Mouse (Mus musculus) ES-Bruce4 (cell line): ENCODE measurements around the gene Phldb3. TPM values are rescaled to one million over a fixed set of nuclear protein-coding genes. Genes with fewer than 3 reads are reported as not detected.

ENCODE experiments used
- H3K27ac ChIP-seq: 2 replicates; pipeline ENCODE4 v1.5.1; 2012; ENCODE audit warnings: low read length, inconsistent platforms; ENCODE audit not compliant: insufficient read depth
- H3K27me3 ChIP-seq: 2 replicates; pipeline ENCODE4 v1.6.1; 2012; ENCODE audit warnings: mild to moderate bottlenecking, low read length, inconsistent platforms; ENCODE audit not compliant: control insufficient read depth, poor library complexity, insufficient read depth, severe bottlenecking
- H3K36me3 ChIP-seq: 2 replicates; pipeline ENCODE4 v1.6.1; 2012; ENCODE audit warnings: inconsistent platforms, mild to moderate bottlenecking, low read length, moderate library complexity; ENCODE audit not compliant: control insufficient read depth, poor library complexity, insufficient read depth, severe bottlenecking
- H3K4me1 ChIP-seq: one replicate; pipeline ENCODE4 v1.8.1; 2011; ENCODE audit warnings: low read length; ENCODE audit not compliant: control insufficient read depth, insufficient read depth
- H3K4me3 ChIP-seq: 2 replicates; pipeline ENCODE4 v1.5.1; 2011; ENCODE audit warnings: low read depth, mild to moderate bottlenecking, low read length
- H3K9ac ChIP-seq: 2 replicates; pipeline ENCODE4 v1.6.1; 2012; ENCODE audit warnings: low read depth, mild to moderate bottlenecking, inconsistent platforms; ENCODE audit not compliant: poor library complexity, severe bottlenecking
- H3K9me3 ChIP-seq: replicated peaks from 2 replicates; pipeline ENCODE4 v1.6.1; 2012; ENCODE audit warnings: mild to moderate bottlenecking, low read length, inconsistent platforms; ENCODE audit not compliant: control insufficient read depth, poor library complexity, insufficient read depth, severe bottlenecking
- CTCF ChIP-seq: IDR thresholded peaks from one replicate; pipeline ENCODE4 v1.8.1; 2011; ENCODE audit warnings: low read depth, low read length
- EP300 ChIP-seq: IDR thresholded peaks from 2 replicates; pipeline ENCODE4 v1.6.1; 2011; ENCODE audit warnings: low read depth, low read length; ENCODE audit not compliant: insufficient read depth
- POLR2A ChIP-seq: IDR thresholded peaks from one replicate; pipeline ENCODE4 v1.8.1; 2011; ENCODE audit warnings: low read length; ENCODE audit not compliant: insufficient read depth
- polyA plus RNA-seq: library from polyadenylated mRNA; stranded (reverse); fragments of >200 nt; gene quantifications from 2 replicates; pipeline ENCODE4 v1.2.4, GENCODE M21; 2011; ENCODE audit warnings: low read depth; ENCODE audit not compliant: missing spikeins, insufficient read depth, insufficient read length

The Phldb3 gene
- polyA plus RNA-seq, 1 experiment = 7.1 TPM

GRCm38 (mm10) chr7:24584876-24585275 is 25.7 kb upstream of the Phldb3 start:
- no peak overlapping the region for H3K4me3 ChIP-seq
- H3K36me3 ChIP-seq = no peaks in the 10 kb centered on the region
- no peak overlapping the region for H3K27ac ChIP-seq
- TF ChIP-seq EP300 (no peak), CTCF (no peak), POLR2A (no peak)
- H3K4me1 ChIP-seq = peaks cover 1% of the 10 kb centered on the region
- no peaks in the 10 kb centered on the region for H3K27me3 ChIP-seq
- peaks cover 5% of the 10 kb centered on the region; the same call in 1 of the 2 replicates for H3K9me3 ChIP-seq
- no peak overlapping the region for H3K9ac ChIP-seq

- H3K36me3 ChIP-seq = no peaks in the 10 kb centered on the region
- no peaks in the 10 kb centered on the region for H3K27me3 ChIP-seq
- TF ChIP-seq POLR2A = no peak
- no peak for TF ChIP-seq CTCF
- TF ChIP-seq EP300 = no peak
- peaks cover 5% of the 10 kb centered on the region; the same call in 1 of the 2 replicates for H3K9me3 ChIP-seq
- peak overlapping the region; percentile 29 for H3K9ac ChIP-seq
- peaks cover 1% of the 10 kb centered on the region for H3K4me1 ChIP-seq
- peak overlapping the region; percentile 75 for H3K4me3 ChIP-seq
- H3K27ac ChIP-seq = no peak overlapping the region
Measured at GRCm38 (mm10) chr7:24585995-24586394, 24.6 kb upstream of the Phldb3 start.

- no peaks in the 10 kb centered on the region for H3K36me3 ChIP-seq
- peak overlapping the region; percentile 47; the same call in 1 of the 2 replicates for H3K4me3 ChIP-seq
- peaks cover 1% of the 10 kb centered on the region for H3K4me1 ChIP-seq
- no peaks in the 10 kb centered on the region for H3K27me3 ChIP-seq
- TF ChIP-seq CTCF = no peak
- H3K9ac ChIP-seq = no peak overlapping the region
- H3K27ac ChIP-seq = no peak overlapping the region
- peaks cover 5% of the 10 kb centered on the region; the same call in 1 of the 2 replicates for H3K9me3 ChIP-seq
Measured at GRCm38 (mm10) chr7:24586828-24587227, 23.7 kb upstream of the Phldb3 start.

GRCm38 (mm10) chr7:24587330-24588105 is 23.0 kb upstream of the Phldb3 start, which contains the start of the genes Ethe1 and Zfp575:
Gene Ethe1, plus strand, starts transcription at chr7:24587543.
Gene Zfp575, minus strand, starts transcription at chr7:24587641.
- Histone ChIP-seq H3K4me3 (peak within 1 kb of the TSS; percentile 47), H3K27ac (no peak within 1 kb of the TSS), H3K4me1 (peaks cover 1% of the 10 kb centered on the region), H3K36me3 (no peaks in the 10 kb centered on the region), H3K27me3 (no peaks in the 10 kb centered on the region), H3K9me3 (peaks cover 5% of the 10 kb centered on the region; the same call in 1 of the 2 replicates), H3K9ac (no peak within 1 kb of the TSS)
- TF ChIP-seq EP300 = no peak; the same call in 1 of the 2 replicates
- TF ChIP-seq CTCF = no peak
- TF ChIP-seq POLR2A = peak; percentile 69

GRCm38 (mm10) chr7:24588336-24588735 is 22.2 kb upstream of the Phldb3 start:
- TF ChIP-seq CTCF (no peak), EP300 (no peak), POLR2A (no peak)
- Histone ChIP-seq H3K27me3 (no peaks in the 10 kb centered on the region), H3K4me3 (no peak overlapping the region), H3K9ac (no peak overlapping the region), H3K9me3 (peaks cover 5% of the 10 kb centered on the region; the same call in 1 of the 2 replicates), H3K27ac (no peak overlapping the region), H3K4me1 (peaks cover 1% of the 10 kb centered on the region), H3K36me3 (no peaks in the 10 kb centered on the region)

- no peaks in the 10 kb centered on the region for H3K9me3 ChIP-seq
- no peaks in the 10 kb centered on the region; the same call in 1 of the 2 replicates for H3K27me3 ChIP-seq
- H3K36me3 ChIP-seq = no peaks in the 10 kb centered on the region
- H3K4me1 ChIP-seq = peaks cover 4% of the 10 kb centered on the region
- H3K27ac ChIP-seq = no peak overlapping the region
- no peak overlapping the region for H3K9ac ChIP-seq
- no peak overlapping the region for H3K4me3 ChIP-seq
- no peak for TF ChIP-seq POLR2A
- no peak for TF ChIP-seq EP300
- TF ChIP-seq CTCF = no peak
Measured at GRCm38 (mm10) chr7:24591735-24592134, 18.8 kb upstream of the Phldb3 start.
